Mouse (Mus musculus): ENCODE results near the gene Zfp281.

The Zfp281 gene

GRCm38 (mm10) chr1:136658456-136659227 lies 33.9 kb downstream of the Zfp281 start:
- no peak for ATAC-seq (ENCODE audit: low TSS enrichment)

GRCm38 (mm10) chr1:136659337-136659736 lies 34.6 kb downstream of the Zfp281 start:
- no peak for ATAC-seq (ENCODE audit: low TSS enrichment)

- peak; percentile 58; the same call in 1 of the 2 replicates for ATAC-seq (ENCODE audit: low TSS enrichment)
These were observed 35.2 kb downstream of the Zfp281 start for GRCm38 (mm10) chr1:136659917-136660316.

GRCm38 (mm10) chr1:136661511-136661910 lies 36.8 kb downstream of the Zfp281 start:
- ATAC-seq (ENCODE audit: low TSS enrichment): no peak

- no peak for ATAC-seq (ENCODE audit: low TSS enrichment)
These were observed 37.4 kb downstream of the Zfp281 start for GRCm38 (mm10) chr1:136661939-136662563.

- ATAC-seq (ENCODE audit: low TSS enrichment): peak; percentile 70
These were observed 40.4 kb downstream of the Zfp281 start for GRCm38 (mm10) chr1:136664921-136665582.

GRCm38 (mm10) chr1:136666513-136666912 lies 41.8 kb downstream of the Zfp281 start:
- ATAC-seq (ENCODE audit: low TSS enrichment): no peak

GRCm38 (mm10) chr1:136669926-136670325 lies 45.2 kb downstream of the Zfp281 start:
- no peak for ATAC-seq (ENCODE audit: low TSS enrichment)

GRCm38 (mm10) chr1:136670421-136670820 lies 45.7 kb downstream of the Zfp281 start:
- peak; percentile 68 for ATAC-seq (ENCODE audit: low TSS enrichment)

GRCm38 (mm10) chr1:136671767-136672434 lies 47.2 kb downstream of the Zfp281 start:
- no peak for ATAC-seq (ENCODE audit: low TSS enrichment)

- no peak for ATAC-seq (ENCODE audit: low TSS enrichment)
These were observed 47.9 kb downstream of the Zfp281 start for GRCm38 (mm10) chr1:136672564-136672963.

- ATAC-seq (ENCODE audit: low TSS enrichment): no peak
These were observed 48.6 kb downstream of the Zfp281 start for GRCm38 (mm10) chr1:136673293-136673692.

- ATAC-seq (ENCODE audit: low TSS enrichment): no peak
These were observed 50.1 kb downstream of the Zfp281 start for GRCm38 (mm10) chr1:136674548-136675455.

- ATAC-seq (ENCODE audit: low TSS enrichment): peak; percentile 89
These were observed 51.2 kb downstream of the Zfp281 start for GRCm38 (mm10) chr1:136675736-136676444.

- ATAC-seq (ENCODE audit: low TSS enrichment): no peak
These were observed 51.7 kb downstream of the Zfp281 start for GRCm38 (mm10) chr1:136676445-136676755.

- no peak for ATAC-seq (ENCODE audit: low TSS enrichment)
These were observed 53.2 kb downstream of the Zfp281 start for GRCm38 (mm10) chr1:136677847-136678325.

GRCm38 (mm10) chr1:136678836-136679235 lies 54.1 kb downstream of the Zfp281 start:
- no peak for ATAC-seq (ENCODE audit: low TSS enrichment)
